Mouse (Mus musculus) thymus, postnatal 4 days (tissue): ENCODE measurements around the gene Nceh1.
"Not testable (repeated sequence)": the region's sequence is repeated elsewhere in the genome, so short reads cannot be mapped to it uniquely, and the experiment has no call there.

ENCODE experiments used
- DNase-seq: peaks from one replicate; pipeline ENCODE4 v3.0.0; 2021

The Nceh1 gene

DNA sequence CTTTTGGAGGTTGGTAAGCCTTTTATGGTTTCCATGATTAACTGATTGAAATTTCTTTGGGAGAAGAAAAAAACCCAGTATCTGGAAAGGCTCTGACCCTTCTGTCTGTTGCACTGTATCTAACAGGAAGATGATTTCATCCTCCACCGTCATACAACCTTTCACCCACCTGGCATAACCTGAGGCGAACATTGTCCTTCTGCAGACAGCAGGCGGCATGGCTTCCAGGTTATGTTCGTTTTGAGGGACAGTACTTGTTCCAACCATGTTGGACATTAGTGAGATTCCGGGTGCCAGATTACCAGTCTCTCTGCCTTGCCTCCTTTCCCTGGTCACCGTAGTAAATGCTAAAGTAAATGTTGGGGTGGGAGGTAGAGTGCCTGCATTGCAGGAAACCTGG lies 51.1 kb downstream of the Nceh1 start:
- DNase-seq, result no peak

DNA sequence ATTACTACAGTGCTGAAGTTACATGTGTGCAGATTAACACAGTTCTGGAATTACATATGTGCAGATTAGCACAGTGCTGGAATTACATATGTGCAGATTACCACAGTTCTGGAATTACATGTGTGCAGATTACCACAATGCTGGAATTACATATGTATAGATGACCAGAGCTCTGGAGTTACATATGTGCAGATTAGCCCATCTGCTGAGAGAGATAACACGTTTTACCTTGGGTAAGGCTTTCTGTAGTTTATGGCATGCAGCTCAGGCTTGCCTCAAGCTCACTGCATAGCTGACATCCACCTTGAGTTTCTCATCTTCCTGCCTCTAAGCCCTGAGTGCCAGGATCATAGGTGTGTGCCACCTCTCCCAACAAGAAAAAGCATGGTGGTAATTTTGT lies 52.2 kb downstream of the Nceh1 start:
- DNase-seq, result no peak

DNA sequence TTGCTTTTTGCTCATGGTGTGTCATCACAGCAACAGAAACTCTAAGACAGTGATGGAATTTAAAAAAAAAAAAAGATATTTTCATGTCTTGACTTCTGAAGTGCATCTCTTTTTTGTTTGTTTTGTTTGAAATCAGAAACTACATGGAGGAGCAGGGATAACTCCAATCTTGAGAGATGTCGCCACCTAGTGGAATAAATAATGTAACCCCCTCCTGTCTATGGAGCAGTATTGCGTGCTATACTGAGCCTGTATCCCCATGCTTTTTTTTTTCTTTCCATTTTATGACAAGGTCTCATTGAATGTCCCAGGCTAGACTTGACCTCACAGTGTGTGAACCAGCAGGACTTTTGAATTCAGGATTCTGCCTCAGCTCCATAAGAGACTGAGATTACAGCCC lies 54.5 kb downstream of the Nceh1 start:
- peak; percentile 18 for DNase-seq

DNA sequence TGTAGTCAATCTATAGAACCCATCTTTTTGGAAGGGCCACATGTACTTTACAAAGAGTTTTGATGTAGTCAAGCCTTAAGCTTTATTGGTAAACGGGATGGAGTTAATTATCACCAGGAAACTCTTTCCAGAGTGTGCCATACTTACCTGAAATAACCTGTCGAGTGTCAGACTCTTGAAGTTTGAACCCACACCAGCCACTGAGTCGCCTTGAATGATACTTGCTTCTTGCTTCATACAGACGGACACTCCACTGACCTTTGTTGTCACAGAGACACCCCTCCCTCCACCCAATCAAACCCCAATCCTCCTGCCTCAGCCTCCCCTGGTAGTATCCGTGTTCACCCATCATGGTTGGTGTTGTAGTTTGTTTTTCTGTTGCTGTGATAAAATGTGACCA lies 55.8 kb downstream of the Nceh1 start:
- no peak for DNase-seq

DNA sequence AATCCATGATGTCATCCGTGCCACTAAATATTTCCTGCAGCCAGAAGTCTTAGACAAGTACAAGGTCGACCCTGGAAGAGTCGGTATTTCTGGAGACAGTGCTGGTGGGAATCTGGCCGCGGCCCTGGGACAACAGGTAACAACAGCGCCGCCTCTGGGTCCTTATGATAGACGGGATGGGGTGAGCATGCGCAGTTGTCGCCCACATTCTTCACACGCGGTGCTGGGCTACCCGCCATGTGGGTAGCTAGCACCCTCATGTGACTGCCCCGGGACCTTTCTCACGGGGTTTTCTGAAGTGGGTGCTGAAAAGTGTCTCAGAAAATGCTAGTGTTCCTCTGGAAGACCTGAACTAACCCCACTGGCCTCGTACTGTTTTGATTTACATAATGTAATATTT lies 56.8 kb downstream of the Nceh1 start:
- no peak for DNase-seq

DNA sequence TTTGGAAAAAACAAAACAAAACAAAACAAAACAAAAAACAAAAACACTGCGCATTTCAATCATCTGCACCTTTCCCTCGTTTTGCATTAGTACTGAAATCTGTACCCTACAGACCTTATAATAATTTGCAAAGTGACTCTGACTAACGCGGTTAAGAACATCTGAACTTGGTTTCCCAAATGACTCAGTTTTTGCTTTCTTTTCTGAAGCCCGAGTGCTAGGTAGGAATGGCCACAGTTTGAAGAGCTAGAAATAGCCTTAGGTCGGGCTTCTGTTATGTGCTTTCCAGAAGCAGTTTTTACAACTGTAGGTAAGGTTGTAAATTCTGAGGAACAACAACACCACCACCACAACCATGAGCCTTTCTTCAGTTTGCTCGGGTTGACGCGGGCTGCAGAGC lies 59.1 kb downstream of the Nceh1 start:
- DNase-seq, result no peak

DNA sequence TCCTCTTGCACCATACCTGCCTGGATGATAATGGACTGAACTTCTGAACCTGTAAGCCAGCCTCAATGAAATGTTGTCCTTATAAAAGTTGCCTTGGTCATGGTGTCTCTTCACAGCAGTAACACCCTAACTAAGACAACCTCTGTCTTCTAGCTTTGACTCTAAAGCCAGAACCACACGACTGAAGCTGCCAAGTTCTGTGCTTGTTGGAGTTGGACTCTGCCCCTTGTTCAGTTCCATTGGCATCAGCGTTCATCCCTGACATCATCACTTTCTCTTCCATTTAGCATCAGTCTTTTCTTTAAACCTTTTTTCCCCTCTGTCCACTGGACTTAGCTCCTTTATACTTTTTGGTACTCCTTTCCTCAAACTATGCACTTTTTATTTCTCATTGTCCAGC lies 63.4 kb downstream of the Nceh1 start:
- no peak for DNase-seq

DNA sequence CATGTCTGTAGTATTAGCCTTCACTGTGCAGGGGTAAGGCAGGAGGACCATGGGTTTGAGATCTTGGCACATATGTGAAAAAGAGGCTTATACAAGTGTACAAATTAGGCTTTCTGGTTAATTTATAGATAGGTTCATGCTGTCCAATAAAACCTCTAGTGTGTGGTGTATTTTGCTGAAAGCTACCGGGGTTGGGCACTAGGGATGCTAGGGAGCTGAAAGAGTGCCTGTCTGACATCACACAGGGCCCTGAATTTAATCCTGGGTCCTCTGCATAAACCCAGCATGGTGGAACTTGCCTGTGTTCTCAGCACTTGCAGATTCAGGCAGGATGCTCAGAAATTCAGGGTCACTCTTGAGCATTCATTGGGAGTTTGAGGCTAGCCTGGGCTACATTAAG lies 65.0 kb downstream of the Nceh1 start:
- no peak for DNase-seq

DNA sequence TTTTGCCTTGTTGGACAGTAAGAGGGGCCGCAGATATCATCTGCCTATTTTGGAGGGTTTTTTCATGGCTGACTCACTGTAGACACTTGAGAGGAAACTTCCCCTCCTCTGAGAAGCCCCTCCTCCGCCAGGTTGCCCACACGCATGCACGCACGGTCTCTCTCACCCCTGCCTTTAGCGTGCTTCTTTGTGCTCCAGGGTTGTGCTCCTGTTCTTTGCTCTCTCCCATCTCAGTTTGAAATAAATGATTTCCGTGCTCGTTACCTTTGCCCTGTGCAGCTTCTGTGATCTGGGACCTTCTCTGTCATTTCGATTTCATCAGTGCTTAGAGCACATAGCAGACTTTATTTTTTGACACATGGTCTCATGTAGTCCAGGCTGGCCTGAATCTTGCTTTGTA lies 66.3 kb downstream of the Nceh1 start:
- no peak for DNase-seq

DNA sequence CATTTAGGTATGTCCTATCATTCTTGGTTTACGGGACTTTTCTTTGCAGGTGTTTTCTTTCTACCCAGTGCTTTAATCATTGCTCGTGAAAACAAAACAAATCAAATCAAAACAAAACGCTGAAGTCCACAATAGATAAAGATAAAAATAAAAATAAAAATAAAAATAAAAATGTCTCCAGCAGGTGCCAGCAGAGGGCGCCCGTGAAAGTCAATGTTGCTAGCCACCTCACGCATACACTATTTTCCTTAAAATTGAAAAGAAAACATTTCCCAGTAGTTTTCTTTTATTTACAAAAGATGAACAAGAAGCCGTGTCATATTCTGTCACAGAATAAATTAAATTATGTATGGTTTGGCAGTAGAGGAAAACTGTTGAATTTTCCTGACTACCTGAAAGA lies 68.2 kb downstream of the Nceh1 start:
- peak; percentile 63 for DNase-seq

DNA sequence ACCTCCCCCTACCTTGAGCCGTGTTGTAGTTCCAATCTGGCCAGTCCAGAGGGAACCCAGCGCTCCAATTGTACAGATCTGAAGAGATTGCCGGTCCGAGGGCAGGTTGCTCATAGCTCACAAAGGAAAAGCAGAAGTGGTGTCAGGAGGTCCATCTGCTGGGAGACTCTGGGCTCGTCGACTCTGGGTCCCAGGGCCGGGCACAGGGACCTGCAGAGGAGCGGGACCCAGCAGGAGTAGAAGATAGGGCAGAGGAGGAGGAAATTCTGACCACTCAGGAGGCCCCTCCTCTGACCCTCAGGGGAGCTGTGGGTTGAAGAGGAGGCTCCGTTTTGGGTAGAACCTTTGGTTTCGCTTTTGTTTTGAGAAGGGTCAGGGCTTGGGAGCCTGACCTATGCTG lies 75.7 kb downstream of the Nceh1 start:
- DNase-seq, result no peak

DNA sequence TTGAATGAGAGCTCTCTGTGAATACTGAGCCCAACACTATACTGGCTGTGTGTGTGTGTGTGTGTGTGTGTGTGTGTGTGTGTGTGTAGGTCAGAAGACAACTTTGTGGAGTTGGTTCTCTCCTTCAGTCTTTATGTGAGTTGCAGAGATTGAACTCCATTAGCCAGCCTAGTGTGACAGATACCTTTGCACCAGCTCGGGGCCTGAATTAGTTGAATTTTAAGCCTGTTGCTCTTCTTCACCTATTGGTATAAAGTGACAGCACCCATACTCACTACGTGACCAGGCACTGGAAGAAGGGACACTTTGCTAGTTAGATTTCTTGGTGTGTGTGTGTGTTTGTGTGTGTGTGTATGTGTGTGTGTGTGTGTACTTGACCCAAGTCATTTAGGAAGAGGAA lies 77.6 kb downstream of the Nceh1 start:
- no peak for DNase-seq

DNA sequence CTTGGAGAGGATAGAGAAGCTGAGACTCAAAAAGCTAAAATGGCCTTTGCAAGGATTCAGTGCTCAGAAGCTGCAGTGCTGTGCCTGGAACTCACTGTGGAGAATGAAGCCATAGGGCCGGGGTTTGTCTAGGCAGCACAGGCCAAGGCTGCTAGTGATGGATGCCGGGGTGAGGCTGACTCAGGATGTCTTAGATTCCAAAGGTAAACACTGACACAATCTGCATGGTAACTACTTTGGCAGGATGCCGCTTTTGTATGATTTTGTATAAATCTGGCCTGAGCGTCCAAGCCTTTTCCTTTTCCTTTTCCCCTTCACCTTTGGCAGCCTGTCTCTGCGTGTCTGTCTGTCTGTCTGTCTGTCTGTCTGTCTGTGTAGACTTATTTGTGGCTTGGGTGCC lies 84.6 kb downstream of the Nceh1 start:
- no peak for DNase-seq

DNA sequence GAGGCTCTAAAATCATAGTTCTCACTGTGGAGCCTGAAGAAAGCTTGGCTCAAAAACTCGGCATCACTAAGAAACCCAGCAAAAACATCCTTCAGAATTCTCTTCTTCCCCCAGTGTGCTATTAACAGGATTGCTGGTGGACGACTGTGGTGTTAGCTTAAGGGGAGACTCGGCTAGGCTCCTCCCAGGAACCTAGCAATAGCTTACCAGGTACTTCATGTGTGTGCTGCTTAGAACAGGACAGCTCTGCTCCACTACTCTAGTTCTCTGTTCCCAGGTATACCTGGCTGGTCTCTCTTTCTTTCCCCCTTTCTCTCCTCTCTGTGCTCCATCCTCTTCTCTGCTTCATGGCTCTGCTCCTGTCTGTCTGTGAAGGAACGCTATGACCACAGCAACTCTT lies 85.1 kb downstream of the Nceh1 start:
- no peak for DNase-seq

DNA sequence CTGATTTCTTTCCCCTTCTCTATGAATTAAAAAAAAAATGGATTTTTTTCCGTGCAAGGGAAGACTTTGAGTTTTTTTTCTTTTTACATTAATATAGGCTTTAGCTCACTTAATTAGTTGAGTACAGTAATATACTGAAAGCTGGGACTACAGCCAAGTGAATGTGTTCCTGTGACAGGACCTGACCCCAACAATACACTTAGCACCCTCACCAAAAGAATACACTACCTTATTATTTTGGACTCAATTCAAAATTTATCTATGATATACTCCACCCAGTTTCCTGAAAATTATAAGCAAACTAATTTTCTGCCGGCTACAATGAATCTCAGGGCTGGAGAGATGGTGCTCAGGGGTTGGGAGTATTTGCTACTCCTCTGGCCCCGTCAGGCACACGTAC lies 86.4 kb downstream of the Nceh1 start:
- no peak for DNase-seq

DNA sequence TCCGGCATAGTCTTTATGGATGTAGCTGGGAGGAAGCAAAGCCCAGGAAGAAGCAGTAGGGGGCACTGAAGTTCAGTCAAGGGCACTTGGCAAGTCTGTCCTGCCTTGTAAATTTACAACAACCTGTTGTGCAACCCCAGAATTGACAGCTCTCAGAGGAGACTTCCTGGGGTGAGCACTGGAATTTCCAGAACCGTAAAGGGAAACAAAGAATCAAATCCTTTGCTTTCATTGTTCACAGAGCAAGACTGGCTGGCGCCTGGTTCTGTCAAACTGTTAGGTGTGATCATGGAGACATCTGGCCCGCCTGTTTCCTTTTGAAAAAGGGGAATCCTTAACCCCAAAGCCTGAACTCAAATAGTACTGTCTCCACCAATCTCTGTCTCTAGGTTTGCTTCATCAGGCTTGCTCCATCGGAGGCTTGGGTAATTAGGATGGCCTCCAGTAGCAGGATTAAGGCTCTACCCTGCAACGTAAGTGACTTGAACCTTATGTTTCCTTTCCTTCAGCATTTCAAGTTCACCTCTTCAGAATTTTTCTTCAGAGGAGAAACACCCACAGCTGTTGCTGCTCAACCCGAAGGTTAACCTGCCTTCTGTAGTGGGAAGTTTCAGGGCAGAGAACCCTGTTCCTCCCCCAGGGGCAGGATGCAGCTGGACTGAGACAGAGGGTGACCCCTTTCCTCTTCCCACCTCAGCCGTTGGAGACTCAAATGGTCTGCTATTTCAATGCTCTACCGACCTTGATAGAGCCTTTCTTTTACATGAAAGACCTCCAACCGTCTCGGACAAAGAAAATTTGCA lies 87.6 kb downstream of the Nceh1 start:
- DNase-seq, result peak; percentile 63

DNA sequence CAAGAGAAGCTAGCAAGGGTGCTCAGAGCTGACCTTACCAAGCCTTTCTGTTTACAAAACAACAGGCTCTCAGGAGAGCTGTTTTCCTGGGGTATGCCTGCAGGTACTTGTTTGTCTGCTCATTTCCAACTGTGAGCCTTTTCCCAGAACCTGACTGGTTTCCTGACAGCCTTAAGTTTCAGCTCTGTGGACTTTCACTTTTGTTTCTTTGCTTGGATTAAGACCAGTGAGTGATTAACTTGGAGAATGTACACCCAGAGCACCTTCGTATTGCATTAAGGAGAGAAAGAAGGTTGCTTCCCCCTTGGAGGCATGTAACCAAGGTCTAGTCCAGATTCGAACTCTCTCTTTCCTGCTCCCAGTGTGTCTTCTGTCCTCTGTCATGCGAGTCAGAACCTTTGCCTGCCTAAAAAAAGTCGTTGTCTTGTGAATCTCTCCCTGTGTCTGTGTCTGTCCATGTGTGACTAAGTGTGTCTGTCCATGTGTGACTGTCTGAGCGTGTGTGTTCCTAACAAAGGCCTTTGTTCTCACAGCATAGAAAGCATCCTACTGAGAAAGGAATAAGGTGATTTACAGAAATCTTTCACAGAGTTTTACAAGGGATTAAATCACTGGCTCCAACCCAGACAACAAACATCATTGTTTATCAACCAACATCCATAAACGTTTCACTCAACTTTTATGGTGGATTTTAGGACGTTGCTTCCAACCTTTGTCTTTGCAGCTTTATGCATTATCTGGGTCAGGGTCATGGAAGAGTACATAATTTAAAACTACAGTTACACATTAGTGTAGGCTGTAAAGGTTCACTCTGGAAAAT lies 90.4 kb downstream of the Nceh1 start:
- DNase-seq, result no peak

DNA sequence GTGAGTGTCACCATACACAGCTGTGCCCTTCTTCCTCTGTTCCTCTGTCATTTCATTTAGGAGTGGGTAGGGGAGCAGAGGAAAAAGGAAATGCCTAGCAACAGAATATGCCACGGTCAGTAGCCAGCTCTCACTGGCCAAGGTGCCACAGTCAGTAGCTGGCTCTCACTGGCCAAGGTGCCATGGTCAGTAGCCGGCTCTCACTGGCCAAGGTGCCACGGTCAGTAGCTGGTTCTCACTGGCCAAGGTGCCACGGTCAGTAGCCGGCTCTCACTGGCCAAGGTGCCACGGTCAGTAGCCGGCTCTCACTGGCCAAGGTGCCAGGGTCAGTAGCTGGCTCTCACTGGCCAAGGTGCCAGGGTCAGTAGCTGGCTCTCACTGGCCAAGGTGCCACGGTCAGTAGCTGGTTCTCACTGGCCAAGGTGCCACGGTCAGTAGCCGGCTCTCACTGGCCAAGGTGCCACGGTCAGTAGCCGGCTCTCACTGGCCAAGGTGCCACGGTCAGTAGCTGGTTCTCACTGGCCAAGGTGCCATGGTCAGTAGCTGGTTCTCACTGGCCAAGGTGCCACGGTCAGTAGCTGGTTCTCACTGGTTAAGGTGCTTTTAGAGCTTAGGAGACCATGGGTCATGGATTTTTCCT lies 96.6 kb downstream of the Nceh1 start:
- not testable (repeated sequence) for DNase-seq

DNA sequence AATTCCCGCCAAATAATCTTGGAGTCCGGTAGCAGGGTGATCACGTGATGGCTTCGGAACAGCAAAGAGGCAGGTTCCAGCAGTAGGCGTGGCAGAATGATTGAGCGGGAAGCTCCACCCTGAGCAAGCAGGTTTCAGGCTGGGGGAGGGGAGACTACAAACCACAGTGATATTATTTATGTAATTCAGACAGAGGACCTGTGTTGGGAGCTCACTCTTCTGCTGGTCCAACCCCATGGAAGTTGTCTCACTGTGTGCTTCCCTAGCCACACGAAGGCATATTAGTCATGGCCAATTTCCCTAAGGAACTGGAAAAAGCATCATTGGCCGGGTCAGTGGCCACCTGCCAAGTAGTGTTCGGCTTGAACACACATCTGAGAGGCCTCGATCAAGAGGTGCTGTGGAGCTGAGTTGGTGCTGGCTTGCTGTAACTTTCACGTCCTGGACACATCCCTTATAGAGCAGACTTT lies 97.5 kb downstream of the Nceh1 start:
- peak; percentile 38 for DNase-seq

DNA sequence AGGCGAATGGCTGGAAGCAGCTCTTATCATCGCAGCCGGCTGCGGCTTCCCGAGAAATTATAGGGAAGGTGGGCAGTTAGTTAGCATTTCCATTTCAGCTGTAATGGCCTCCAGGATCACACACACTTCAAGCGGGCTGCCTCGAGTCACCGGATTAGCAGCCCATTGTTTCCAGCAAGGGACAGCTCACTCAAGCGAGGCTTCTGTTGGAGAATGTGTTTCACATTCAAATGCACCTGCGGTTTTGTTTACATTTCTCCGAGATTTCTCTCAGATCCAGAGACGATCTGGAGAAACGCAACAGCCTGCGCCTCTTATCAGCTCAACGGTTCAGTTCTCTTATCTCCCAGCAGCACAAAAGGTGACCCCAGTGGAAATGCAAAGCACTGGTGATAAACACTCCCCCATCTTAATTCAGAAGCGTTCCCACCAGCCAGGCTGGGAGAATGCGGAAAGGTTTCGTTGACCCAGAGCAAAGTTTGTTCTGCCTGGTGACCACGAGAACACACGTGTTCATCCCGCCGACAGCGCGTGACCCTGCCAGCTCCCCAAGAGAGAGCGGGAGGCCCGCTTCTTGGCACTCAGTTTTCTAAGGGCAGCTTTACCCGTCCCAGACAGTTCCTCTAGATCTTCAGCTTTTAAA lies 100.4 kb downstream of the Nceh1 start:
- DNase-seq, result peak; percentile 24

DNA sequence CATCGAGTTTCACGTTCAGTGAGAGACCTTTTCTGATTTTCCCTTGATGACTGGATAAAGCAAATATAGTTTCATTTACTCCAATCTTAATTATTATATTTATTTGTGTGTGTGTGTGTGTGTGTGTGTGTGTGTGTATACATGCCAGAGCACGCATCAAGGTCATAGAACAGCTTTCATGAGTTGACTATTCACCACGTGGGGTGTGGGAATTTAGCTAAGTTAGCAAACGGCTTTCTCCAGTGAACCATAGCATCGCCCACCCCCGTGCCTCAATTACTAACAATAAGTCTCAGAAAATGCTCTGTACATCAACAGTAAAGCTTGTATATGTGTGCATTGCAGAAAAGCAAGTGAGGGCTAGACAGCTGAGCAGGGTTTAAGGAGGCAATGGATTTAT lies 101.0 kb downstream of the Nceh1 start:
- DNase-seq, result no peak

DNA sequence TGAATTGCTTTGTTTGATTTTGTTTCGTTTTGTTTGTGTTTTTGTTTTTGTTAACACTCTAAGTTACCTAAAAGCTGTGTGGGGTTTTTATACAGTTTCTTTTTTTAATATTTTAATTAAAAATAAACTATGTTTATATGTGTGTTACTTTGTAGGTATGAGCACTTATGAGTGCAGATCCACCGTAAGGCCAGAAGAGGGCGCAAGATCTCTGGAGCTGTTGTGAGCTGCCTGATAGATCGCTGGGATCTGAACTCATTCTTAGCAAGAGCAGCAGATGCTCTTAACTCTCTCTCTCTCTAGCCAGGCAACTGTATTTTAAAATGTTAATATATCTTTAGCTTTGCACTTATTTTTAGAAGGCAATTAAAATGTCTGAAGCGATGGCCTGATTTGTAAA lies 101.5 kb downstream of the Nceh1 start:
- DNase-seq, result peak; percentile 67

DNA sequence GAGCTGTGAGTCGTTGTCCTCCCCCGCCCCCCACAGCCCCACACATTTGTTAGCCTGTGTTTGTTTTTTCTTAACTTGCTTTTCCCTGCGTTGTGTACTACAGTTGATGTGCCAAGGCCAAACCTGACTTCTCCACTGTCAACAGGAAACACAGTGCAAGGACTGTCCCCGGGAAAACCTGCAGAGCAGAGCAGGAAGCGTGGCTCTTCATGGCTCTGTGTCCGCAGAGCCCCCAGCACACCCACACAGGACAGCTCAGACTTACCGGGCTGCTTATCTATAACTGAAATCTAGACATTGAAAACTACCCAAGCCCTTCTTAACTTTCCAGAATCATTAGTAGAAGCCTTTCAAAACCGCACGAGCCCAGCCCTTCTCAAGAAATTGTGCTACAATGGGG lies 102.3 kb downstream of the Nceh1 start:
- DNase-seq, result peak; percentile 30
